Mouse (Mus musculus) CD4-positive, CD25-positive, alpha-beta regulatory T cell, adult 2 months (primary cell): ENCODE measurements around the gene Hist1h2ad.
"Not testable (repeated sequence)": the region's sequence is repeated elsewhere in the genome, so short reads cannot be mapped to it uniquely, and the experiment has no call there.

ENCODE experiments used
- DNase-seq: peaks from one replicate; pipeline ENCODE4 v3.0.0-alpha.2; 2012; ENCODE audit warnings: low read depth, low spot score

Hist1h2ad gene

GRCm38 (mm10) chr13:23583387-23584068 lies 9.3 kb downstream of the Hist1h2ad start:
- no peak for DNase-seq

- no peak for DNase-seq
Observed at GRCm38 (mm10) chr13:23584331-23584730, 10.2 kb downstream of the Hist1h2ad start.

- DNase-seq: peak; percentile 84
Observed at GRCm38 (mm10) chr13:23585029-23585441, 10.9 kb downstream of the Hist1h2ad start.

GRCm38 (mm10) chr13:23585442-23586098 lies 11.4 kb downstream of the Hist1h2ad start:
- peak; percentile 88 for DNase-seq

GRCm38 (mm10) chr13:23586099-23586939 lies 12.1 kb downstream of the Hist1h2ad start:
- DNase-seq: no peak

- no peak for DNase-seq
Observed at GRCm38 (mm10) chr13:23586940-23587225, 12.7 kb downstream of the Hist1h2ad start.

GRCm38 (mm10) chr13:23591206-23591605 lies 17.0 kb downstream of the Hist1h2ad start:
- DNase-seq: no peak

- DNase-seq: not testable (repeated sequence)
Observed at GRCm38 (mm10) chr13:23591886-23592285, 17.7 kb downstream of the Hist1h2ad start.

- no peak for DNase-seq
Observed at GRCm38 (mm10) chr13:23592614-23593013, 18.4 kb downstream of the Hist1h2ad start.

GRCm38 (mm10) chr13:23593051-23593770 lies 19.0 kb downstream of the Hist1h2ad start:
- no peak for DNase-seq

GRCm38 (mm10) chr13:23595185-23595584 lies 21.0 kb downstream of the Hist1h2ad start:
- DNase-seq: no peak

GRCm38 (mm10) chr13:23595622-23596372 lies 21.6 kb downstream of the Hist1h2ad start:
- no peak for DNase-seq

- DNase-seq: peak; percentile 90
Observed at GRCm38 (mm10) chr13:23597957-23598356, 23.8 kb downstream of the Hist1h2ad start.

- DNase-seq: no peak
Observed at GRCm38 (mm10) chr13:23603182-23603699, 29.1 kb downstream of the Hist1h2ad start.

GRCm38 (mm10) chr13:23604452-23604851 lies 30.3 kb downstream of the Hist1h2ad start:
- no peak for DNase-seq

- no peak for DNase-seq
Observed at GRCm38 (mm10) chr13:23605052-23605451, 30.9 kb downstream of the Hist1h2ad start.

- DNase-seq: no peak
Observed at GRCm38 (mm10) chr13:23609209-23609608, 35.0 kb downstream of the Hist1h2ad start.

GRCm38 (mm10) chr13:23609844-23610243 lies 35.7 kb downstream of the Hist1h2ad start:
- no peak for DNase-seq

GRCm38 (mm10) chr13:23610393-23610792 lies 36.2 kb downstream of the Hist1h2ad start:
- DNase-seq: no peak

GRCm38 (mm10) chr13:23611638-23612037 lies 37.5 kb downstream of the Hist1h2ad start:
- DNase-seq: no peak
